Mouse (Mus musculus) bone marrow macrophage, adult 2 months (primary cell): ENCODE data around the gene Cep89. TPM values are rescaled to one million over a fixed set of nuclear protein-coding genes. Genes with fewer than 3 reads are reported as not detected.

Source experiments
- H3K27ac ChIP-seq: 2 replicates; pipeline ENCODE4 v1.5.1; 2012; ENCODE audit warnings: low read depth, low read length; ENCODE audit not compliant: insufficient read depth
- H3K4me1 ChIP-seq: 2 replicates; pipeline ENCODE4 v1.6.1; 2012; ENCODE audit warnings: low read length; ENCODE audit not compliant: control insufficient read depth, insufficient read depth
- H3K4me3 ChIP-seq: 2 replicates; pipeline ENCODE4 v1.5.1; 2012; ENCODE audit warnings: mild to moderate bottlenecking, low read length, moderate library complexity; ENCODE audit not compliant: insufficient read depth
- CTCF ChIP-seq: IDR thresholded peaks from 2 replicates; pipeline ENCODE4 v1.5.1; 2012; ENCODE audit warnings: low read depth, mild to moderate bottlenecking, low read length, moderate library complexity
- POLR2A ChIP-seq: IDR thresholded peaks from 2 replicates; pipeline ENCODE4 v1.6.1; 2012; ENCODE audit warnings: mild to moderate bottlenecking, low read depth, low read length, borderline replicate concordance
- polyA plus RNA-seq: library from polyadenylated mRNA; stranded (reverse); fragments of >200 nt; gene quantifications from 2 replicates; pipeline ENCODE4 v1.2.4, GENCODE M21; 2012; ENCODE audit not compliant: missing spikeins, insufficient read depth, insufficient read length

Gene Cep89
- polyA plus RNA-seq, 1 experiment: 16.6 TPM

- TF ChIP-seq POLR2A (no peak), CTCF (no peak)
- no peak overlapping the region for H3K4me3 ChIP-seq
- no peak overlapping the region for H3K27ac ChIP-seq
- peaks cover 4% of the 10 kb centered on the region; the same call in 1 of the 2 replicates for H3K4me1 ChIP-seq
These were observed 26.2 kb downstream of the Cep89 start for GRCm38 (mm10) chr7:35423071-35423470.

DNA sequence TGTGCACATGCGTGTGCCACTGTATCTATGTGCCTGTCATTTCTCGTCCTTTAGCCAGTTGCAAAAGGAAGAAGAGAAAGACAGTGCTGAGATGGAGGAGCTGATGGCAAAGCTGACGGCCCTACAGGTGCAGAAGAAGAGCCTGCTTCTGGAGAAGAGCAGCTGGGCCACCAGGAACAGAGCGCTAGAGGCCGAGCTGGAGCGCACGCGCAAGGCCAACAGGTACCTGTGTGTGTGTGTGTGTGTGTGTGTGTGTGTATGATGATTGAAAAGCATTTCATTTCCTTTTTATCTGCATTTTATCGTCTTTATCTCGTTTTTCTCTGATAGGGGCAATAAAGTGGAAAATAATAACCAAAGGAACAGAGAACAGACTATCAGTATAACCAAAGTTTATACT, 31.3 kb downstream of the Cep89 start:
- no peak overlapping the region for H3K27ac ChIP-seq
- peaks cover under 1% of the 10 kb centered on the region; the same call in 1 of the 2 replicates for H3K4me1 ChIP-seq
- TF ChIP-seq POLR2A (no peak), CTCF (no peak)
- no peak overlapping the region for H3K4me3 ChIP-seq

- H3K27ac ChIP-seq: no peak overlapping the region
- no peak for TF ChIP-seq CTCF
- TF ChIP-seq POLR2A: no peak
- no peaks in the 10 kb centered on the region for H3K4me1 ChIP-seq
- no peak overlapping the region for H3K4me3 ChIP-seq
These were observed 38.4 kb downstream of the Cep89 start for GRCm38 (mm10) chr7:35435266-35435665.

DNA sequence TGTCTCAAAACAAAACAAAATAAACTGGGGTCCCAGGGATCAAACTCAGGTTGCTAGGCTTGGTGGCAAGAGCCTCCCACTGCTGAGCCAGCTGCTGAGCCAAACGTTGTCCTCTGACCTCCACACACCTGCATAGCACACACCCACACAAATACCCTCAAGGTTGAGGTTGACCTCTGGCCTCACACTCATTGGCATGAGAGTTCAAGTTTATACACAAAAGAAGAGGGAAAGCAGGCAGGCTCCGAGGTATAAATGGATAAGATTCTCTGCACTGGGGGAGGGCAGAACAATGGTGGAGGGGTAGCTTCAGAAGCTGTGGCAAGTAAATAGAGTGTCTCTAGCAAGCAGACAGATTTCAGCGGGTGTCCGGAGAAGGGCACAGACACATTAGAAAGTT, 50.7 kb downstream of the Cep89 start:
- TF ChIP-seq CTCF (no peak), POLR2A (no peak)
- no peaks in the 10 kb centered on the region for H3K4me1 ChIP-seq
- no peak overlapping the region for H3K4me3 ChIP-seq
- H3K27ac ChIP-seq: no peak overlapping the region

DNA sequence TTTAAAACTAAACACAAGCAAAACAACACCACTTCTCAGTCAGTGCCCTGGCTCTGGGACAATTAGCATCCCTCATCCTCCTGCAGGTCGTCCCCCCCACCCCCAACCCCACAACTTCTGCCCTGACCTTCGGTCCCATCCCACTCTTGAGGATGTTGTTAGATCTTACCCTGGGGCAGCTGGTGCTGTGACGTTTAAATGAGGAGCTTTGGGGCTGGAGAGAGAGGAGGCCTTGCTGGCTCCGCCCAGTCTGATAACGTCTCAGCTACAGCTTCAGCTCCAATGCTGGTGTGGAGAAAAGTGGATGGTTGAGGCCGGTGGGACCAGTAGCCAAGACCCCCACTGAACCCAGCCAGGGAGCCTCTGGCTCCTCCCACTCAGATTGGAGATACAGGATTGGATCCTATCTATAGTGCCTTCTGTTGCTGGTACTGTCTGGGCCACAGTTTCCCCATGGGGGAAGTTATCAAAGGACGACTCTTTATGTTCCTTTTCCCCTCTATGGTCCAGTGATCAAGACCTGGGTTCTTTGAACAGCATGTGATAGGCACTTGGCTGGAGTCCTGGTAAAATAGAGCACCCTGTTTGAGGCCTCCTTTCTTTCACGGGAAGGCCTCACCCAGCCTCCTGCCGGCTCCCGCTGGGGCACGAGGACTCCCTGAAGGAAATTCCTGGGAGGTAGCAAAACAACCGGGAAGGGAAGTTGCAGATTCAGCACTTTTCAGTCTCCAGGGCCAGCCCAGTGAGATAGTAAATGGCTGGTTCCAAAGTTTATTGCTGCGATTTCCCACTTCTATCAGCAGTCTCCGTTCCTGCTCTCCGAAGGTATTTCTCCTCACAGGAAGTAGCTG, 51.4 kb downstream of the Cep89 start, which contains the start of gene Slc7a9:
Gene Slc7a9 (plus strand): TSS at position 801 of the 851 bp plus-strand sequence.
- Histone ChIP-seq H3K27ac (no peak within 1 kb of the TSS), H3K4me1 (no peaks in the 10 kb centered on the region), H3K4me3 (no peak within 1 kb of the TSS)
- no peak for TF ChIP-seq CTCF
- no peak for TF ChIP-seq POLR2A

- H3K27ac ChIP-seq: no peak overlapping the region
- no peaks in the 10 kb centered on the region for H3K4me1 ChIP-seq
- TF ChIP-seq POLR2A: no peak
- no peak overlapping the region for H3K4me3 ChIP-seq
These were observed 52.0 kb downstream of the Cep89 start for GRCm38 (mm10) chr7:35448867-35449266.

DNA sequence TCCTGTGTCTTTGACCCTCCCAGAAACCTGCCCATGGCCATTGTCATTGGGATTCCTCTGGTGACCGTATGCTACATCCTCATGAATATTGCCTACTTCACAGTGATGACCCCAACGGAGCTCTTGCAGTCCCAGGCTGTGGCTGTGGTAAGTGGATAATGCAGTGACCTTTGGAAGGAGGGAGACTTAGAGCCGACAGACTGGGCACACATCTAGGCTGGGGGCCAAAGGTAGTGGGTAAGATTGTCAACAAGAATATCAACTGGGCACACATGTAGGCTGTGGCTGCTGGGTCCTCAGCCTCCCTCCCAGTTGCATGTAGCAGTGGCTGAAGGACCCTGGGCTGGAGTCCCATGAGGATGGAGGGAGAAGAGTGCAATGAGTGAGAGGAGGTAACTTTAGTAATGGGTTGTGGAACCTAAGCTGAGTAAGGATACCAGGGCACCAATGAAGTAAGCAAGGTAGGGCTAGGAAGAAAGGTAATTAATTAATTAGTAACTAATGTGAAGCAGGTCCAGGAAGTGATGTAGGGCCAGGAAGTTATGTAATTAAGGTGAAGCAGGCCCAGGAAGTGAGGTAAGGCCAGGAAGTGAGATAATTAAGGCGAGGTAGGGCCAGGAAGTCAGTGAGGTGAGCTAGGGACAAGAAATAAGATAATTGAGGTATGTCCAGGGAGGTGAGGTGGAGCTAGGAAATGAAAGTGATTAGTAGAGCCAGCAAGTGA, 59.4 kb downstream of the Cep89 start:
- H3K27ac ChIP-seq: no peak overlapping the region
- no peak overlapping the region for H3K4me3 ChIP-seq
- H3K4me1 ChIP-seq: no peaks in the 10 kb centered on the region
- no peak for TF ChIP-seq POLR2A
- no peak for TF ChIP-seq CTCF

- H3K4me1 ChIP-seq: no peaks in the 10 kb centered on the region
- H3K27ac ChIP-seq: no peak overlapping the region
- TF ChIP-seq POLR2A (no peak), CTCF (no peak)
- no peak overlapping the region for H3K4me3 ChIP-seq
These were observed 64.1 kb downstream of the Cep89 start for GRCm38 (mm10) chr7:35460971-35461370.

DNA sequence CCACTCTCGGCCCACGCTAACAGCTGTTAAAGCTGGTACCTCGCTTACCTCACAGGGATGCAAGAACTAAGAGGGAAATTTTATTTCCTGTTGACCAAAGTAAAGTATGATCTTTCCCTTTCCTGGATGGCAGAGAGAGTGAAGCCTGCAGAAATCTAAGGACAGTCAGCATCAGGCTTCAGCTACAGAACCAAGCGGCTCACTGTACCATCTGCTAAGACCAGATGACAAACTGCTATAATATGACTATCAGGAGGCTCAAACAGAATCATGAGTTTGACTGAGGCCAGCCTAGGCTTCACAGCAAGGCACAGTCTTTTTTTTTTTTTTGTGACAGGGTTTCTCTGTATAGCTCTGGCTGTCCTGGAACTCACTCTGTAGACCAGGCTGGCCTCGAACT, 68.2 kb downstream of the Cep89 start:
- Histone ChIP-seq H3K4me1 (no peaks in the 10 kb centered on the region), H3K4me3 (no peak overlapping the region), H3K27ac (no peak overlapping the region)
- TF ChIP-seq CTCF (no peak), POLR2A (no peak)

- Histone ChIP-seq H3K27ac (no peak overlapping the region), H3K4me3 (no peak overlapping the region), H3K4me1 (no peaks in the 10 kb centered on the region)
- TF ChIP-seq POLR2A (no peak), CTCF (no peak)
These were observed 71.0 kb downstream of the Cep89 start for GRCm38 (mm10) chr7:35467856-35468255.
